Mouse (Mus musculus) liver, postnatal 0 days (tissue): Measurements from ENCODE around the gene Shroom3.

ENCODE experiments used
- CTCF ChIP-seq: sonication (generic); IDR thresholded peaks from 2 replicates; pipeline ENCODE4 v1.5.1; 2016; ENCODE audit warnings: antibody characterized with exemption, low read depth
- EP300 ChIP-seq: IDR thresholded peaks from 2 replicates; pipeline ENCODE4 v1.6.1; 2016; ENCODE audit warnings: antibody characterized with exemption, low read depth, mild to moderate bottlenecking

DNA sequence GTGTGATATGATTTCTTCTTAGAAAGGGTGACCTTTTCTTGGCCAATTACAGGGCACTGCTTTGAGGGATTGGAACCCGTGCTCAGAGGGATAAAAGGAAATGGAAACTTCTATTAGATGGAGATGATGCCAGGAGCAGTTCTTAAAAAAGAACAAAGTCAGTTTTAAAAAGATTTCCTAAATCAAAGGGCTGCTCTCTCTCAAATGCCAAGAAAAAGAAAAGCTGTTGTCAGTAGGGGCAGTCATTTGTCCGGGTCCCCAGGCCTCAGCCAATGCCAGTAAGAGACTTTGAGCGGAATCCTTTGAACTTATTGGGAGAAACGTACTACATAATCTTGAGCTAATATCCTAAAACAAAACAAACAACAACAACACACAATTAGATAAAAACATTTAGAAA is 181.9 kb downstream of the Shroom3 start:
- TF ChIP-seq CTCF (no peak), EP300 (no peak)
